Mouse (Mus musculus) cerebellum, postnatal 4 days (tissue): ENCODE measurements at regions not wholly inside any gene's neighbourhood (a gene's known extent, or its start where the extent isn't known, plus 50 kb on each side); places are given as distances from the start of the nearest gene placed in this dataset.

Experiments
- DNase-seq, 2 experiments: peaks; one replicate each; pipeline ENCODE4 v3.0.0; 2022; ENCODE audit warnings: low spot score in 2 of 2, mixed read lengths in 1 of 2

DNA sequence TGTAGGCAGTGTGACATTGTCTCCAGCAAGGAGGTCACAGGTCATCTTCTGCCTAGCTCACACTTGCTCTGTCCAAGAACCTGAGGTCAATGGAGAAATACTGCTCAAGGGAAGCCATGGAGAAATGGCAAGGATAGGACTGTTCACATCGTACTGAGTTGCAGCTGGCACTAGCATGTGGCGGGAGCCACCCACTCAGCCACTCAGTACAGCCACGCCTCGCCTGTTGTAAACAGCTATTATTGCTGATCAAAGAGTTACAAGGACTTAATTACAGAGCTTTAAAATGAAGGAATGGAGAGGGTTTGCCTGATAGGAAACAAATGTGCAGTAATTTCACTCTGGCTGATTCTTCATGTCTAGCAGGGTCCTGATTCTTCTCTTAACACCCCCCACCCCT is 64.8 kb downstream of the Dll1 start:
- DNase-seq: no peak

- DNase-seq: no peak
Measured at GRCm38 (mm10) chr17:15310465-15310864, 66.2 kb downstream of the Dll1 start.

DNA sequence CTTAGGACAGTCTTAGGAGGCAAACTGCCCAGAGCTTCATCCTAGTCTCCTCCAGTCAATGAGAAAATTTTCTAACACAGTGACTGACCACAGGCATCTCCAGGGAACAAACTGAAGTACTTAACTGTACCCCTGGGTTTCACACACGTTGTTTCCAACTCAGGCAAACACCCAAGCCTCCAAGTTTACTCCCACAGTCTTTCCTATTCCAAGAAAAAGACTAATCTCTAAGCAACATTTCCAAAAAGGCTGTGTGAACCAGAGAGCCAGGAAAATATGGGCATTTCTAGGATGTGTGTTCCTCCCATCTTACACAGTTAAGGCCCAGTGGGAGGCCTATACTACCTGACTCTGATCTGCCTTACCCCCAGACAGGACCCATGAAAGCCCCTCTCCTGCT is 74.6 kb downstream of the Dll1 start:
- DNase-seq: no peak

DNA sequence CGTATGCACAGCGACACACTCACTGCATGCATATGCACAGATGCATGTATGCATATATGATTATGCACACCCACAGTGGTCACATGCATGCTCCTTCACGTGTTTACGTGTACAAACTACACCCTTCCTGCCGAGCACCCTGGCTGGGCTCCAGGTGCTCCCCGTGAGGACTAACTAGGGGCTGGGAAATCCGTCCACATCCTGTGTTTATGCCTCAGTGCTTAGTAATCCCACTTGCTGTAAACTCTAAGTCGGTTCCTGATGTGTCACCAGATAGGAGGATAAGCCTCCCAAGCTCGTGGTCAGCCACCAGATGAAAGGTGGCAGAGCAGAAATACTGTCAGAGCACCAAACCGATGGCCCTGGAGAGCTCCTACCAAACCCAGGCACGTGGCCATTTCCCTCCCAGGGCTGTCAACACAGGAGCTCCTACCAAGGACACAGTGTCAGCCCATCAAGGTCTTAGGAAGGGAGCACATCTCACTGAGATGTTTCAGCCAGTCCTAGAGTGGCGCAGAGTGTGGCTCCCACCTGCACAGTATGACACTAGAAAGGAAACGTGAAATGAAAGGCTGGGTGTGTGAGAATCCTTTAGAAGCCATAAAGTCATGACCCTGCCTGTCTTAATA is 76.8 kb downstream of the Dll1 start:
- no peak for DNase-seq

GRCm38 (mm10) chr17:15294165-15294585 is 82.5 kb downstream of the Dll1 start:
- DNase-seq: no peak

GRCm38 (mm10) chr17:15292490-15293070 is 84.1 kb downstream of the Dll1 start:
- no peak for DNase-seq

DNA sequence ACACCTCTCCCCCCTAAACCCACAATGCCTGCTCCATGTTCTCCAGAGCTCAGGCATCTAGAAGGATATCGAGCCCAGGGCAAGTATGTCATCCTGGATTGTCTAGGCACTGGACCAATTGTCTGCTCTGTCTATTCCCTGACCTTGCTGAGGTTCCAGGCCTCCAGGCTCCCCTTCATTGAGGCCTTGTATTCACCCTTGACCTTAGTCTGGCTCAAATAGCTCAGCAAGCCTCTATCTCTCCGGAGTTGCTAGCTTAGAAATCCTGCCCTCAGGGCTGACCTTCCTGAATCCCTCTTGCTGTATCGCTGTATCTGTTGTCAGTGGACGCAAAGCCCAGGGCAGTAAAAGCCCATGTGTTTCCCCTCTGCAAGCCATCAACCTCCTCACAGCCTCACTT is 85.0 kb downstream of the Dll1 start:
- DNase-seq: no peak

GRCm38 (mm10) chr17:15290326-15290725 is 86.3 kb downstream of the Dll1 start:
- no peak for DNase-seq

- DNase-seq: no peak
Measured at GRCm38 (mm10) chr17:15289062-15289461, 87.6 kb downstream of the Dll1 start.

DNA sequence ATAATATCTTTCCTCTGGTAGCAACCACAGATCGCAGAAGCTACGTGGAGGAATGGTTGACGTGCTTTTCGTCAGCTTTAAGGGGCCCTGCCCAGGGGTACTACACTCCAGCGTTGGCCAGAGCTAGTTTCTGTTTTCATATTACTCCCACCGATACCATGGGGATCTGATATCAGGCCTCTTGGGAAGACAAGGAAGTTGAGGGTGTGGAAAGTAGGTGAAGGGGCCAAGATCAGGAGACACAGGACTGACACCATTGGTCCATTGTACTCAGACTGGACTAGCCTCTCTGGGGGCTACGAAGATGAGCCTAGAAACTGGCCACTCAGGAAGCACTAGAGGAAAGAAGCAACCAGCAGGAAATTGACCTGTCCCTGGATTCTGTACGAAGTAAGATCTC is 88.0 kb downstream of the Dll1 start:
- no peak for DNase-seq

DNA sequence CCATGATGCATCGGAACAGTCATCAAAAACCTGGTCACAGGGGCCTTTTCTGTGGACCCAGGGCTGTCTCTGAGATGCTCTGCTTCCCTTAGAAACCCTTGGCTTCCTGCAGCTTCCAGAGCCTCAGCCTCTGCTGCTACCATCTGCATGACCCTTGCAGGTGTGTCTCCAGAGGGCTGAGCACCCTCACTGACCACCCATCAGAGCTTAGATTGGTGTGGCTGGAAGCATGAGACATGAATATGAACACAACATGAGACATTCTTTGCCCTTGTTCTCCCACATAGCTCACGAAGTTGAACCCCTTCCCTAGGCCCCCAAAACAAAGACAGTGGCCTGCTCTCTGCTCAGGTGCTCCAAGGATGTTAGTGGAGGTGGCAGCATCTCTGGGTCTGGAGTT is 90.1 kb downstream of the Dll1 start:
- no peak for DNase-seq

GRCm38 (mm10) chr17:15285399-15286043 is 91.2 kb downstream of the Dll1 start:
- peak in 1 of 2 experiments; percentile 77 for DNase-seq

GRCm38 (mm10) chr17:15269905-15270304 is 106.8 kb downstream of the Dll1 start:
- no peak for DNase-seq

DNA sequence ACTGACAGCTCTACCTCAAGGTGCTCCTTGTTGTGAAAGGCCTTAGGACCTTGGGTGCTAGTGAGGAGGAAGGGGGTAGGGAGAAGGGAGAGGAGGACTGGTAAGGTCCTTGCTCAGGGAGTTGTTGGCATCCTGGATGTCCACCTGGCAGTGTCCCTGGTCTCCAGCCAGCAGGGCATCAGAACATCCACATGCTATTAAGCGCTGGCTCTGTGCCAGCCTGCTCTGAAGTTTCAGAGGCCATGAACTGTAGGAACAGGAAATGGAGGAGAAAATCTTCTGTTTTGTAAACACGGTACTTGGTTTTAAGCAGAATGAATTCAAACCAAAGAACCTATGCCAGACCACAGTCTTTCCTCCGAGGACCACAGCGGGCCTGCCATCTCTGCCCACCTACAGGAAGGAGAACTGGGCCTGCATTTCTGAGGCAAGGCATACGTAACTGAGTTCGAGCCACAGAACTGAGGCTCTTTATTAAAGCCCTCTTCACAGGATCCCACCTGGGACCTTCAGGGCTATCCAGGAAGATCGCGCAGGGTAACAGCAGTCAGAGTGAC is 107.5 kb downstream of the Dll1 start:
- no peak for DNase-seq

GRCm38 (mm10) chr17:15267721-15268120 is 109.0 kb downstream of the Dll1 start:
- no peak for DNase-seq

GRCm38 (mm10) chr17:15259427-15260101 is 117.1 kb downstream of the Dll1 start:
- no peak for DNase-seq

- no peak for DNase-seq
Measured at GRCm38 (mm10) chr17:15255874-15256273, 120.8 kb downstream of the Dll1 start.

GRCm38 (mm10) chr17:15253785-15254184 is 122.9 kb downstream of the Dll1 start:
- no peak for DNase-seq

DNA sequence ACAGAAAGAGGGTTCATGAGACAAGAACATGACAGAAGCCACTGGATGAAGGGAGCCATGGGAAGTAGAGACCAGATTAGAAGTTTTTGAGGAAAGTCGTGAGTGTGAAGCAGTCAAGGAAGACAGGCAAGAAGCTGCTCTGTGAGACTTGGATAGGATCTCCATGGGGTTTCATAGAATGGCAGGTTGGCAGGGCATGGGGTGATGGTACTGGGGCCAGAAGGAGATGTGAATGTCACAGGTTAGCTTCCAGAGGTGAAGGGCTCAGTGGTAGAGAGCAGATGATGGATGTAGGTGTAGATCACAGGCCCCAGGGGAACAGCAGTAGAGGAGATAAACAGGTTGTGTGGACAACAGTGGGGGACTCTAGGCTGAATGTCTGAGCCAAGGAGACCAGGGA is 123.4 kb downstream of the Dll1 start:
- DNase-seq: no peak

DNA sequence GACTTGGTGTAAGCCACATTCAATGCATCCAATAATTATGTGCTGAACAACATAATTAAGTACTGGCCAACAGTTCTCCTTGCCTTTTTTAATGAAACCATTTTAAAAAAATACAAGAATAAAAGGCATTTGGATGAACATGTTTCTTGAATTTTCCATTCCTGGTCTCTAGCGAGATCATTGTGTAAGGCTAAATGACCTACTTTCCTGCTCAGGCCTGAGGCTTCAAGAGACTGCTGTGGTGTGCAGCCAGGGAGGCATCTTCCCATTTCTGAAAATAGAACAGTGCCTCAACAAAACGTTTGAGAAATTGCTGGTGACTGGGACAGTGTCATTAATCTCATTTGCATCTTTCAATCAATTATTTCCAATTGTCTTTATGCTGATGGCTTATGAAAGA is 124.5 kb downstream of the Dll1 start:
- no peak for DNase-seq

- no peak for DNase-seq
Measured at GRCm38 (mm10) chr17:15251641-15252040, 125.0 kb downstream of the Dll1 start.

DNA sequence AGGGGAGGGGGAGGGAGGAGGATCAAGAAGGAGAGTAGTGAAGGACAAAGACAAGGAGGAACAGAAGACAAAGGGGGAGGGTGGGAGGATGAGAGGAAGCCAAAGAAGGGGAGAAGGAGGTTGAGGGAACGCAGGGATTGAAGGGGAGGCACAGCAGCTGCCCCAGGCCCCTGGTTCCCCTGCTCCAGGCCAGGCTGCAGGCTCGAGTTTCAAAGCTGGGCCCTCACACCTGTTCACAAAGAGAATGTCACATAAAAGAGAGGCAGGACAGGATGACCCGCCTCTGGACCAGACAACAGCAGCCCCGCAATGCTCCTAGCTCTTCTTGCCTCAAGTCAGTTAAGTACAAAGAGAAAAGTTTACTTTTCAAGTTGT is 128.3 kb downstream of the Dll1 start:
- no peak for DNase-seq
